Mouse (Mus musculus) forebrain, embryonic 10.5 days (tissue): ENCODE measurements at regions not wholly inside any gene's neighbourhood (a gene's known extent, or its start where the extent isn't known, plus 50 kb on each side); places are given as distances from the start of the nearest gene placed in this dataset.
"Not testable (repeated sequence)": the region's sequence is repeated elsewhere in the genome, so short reads cannot be mapped to it uniquely, and the experiment has no call there.

Experiments
- DNase-seq: peaks from one replicate; pipeline ENCODE4 v3.0.0-alpha.2; 2017; ENCODE audit warnings: low spot score; ENCODE audit errors: extremely low spot score
- H3K27ac ChIP-seq: fragments of 300-500 bp; sonication (generic); 2 replicates; pipeline ENCODE4 v1.5.1; 2016; ENCODE audit warnings: mild to moderate bottlenecking
- H3K27me3 ChIP-seq: fragments of 300-500 bp; sonication (generic); 2 replicates; pipeline ENCODE4 v1.6.1; 2016; ENCODE audit warnings: mild to moderate bottlenecking; ENCODE audit not compliant: poor library complexity, severe bottlenecking
- H3K36me3 ChIP-seq: fragments of 300-500 bp; sonication (generic); replicated peaks from 2 replicates; pipeline ENCODE4 v1.6.1; 2016; ENCODE audit warnings: mild to moderate bottlenecking, moderate library complexity
- H3K4me1 ChIP-seq: fragments of 300-500 bp; sonication (generic); 2 replicates; pipeline ENCODE4 v1.6.1; 2016
- H3K4me3 ChIP-seq: fragments of 300-500 bp; sonication (generic); 2 replicates; pipeline ENCODE4 v1.5.1; 2016; ENCODE audit warnings: mild to moderate bottlenecking, moderate library complexity
- H3K9me3 ChIP-seq: fragments of 300-500 bp; sonication (generic); 2 replicates; pipeline ENCODE4 v1.6.1; 2016; ENCODE audit warnings: mild to moderate bottlenecking, moderate library complexity
- WGBS: fragments of 180-500 bp; shearing (Covaris S2); methylation state at CpG from one replicate; pipeline ENCODE4 v1.1.7; 2016; 5-methylcytosine and 5-hydroxymethylcytosine counted together

DNA sequence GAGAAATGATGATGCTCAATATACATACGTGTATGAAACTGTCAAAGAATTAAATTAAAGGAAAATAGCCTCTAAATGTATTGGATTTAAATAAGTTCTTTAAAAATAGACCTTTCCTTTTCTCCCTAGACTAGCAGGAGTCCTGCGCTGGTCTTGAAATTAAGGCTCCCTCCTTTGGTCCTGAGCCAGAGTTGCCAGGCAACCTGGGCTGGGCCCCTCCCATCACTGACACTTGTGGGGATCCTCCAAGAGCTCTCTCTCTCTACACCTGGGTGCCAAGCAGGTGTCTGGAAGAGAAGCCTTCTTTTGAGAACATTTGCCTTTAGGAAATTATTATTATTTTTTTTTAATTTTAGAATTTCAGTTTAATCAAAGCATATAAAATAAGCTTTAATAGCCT is 521.9 kb upstream of the BB014433 start:
- H3K36me3 ChIP-seq: no peaks in the 10 kb centered on the region
- no peaks in the 10 kb centered on the region for H3K27me3 ChIP-seq
- no peaks in the 10 kb centered on the region for H3K9me3 ChIP-seq
- WGBS: 70% methylated on average over 2 of the region's 2 CpGs
- no peak for DNase-seq
- H3K27ac ChIP-seq: no peak overlapping the region
- H3K4me3 ChIP-seq: no peak overlapping the region
- H3K4me1 ChIP-seq: no peaks in the 10 kb centered on the region

DNA sequence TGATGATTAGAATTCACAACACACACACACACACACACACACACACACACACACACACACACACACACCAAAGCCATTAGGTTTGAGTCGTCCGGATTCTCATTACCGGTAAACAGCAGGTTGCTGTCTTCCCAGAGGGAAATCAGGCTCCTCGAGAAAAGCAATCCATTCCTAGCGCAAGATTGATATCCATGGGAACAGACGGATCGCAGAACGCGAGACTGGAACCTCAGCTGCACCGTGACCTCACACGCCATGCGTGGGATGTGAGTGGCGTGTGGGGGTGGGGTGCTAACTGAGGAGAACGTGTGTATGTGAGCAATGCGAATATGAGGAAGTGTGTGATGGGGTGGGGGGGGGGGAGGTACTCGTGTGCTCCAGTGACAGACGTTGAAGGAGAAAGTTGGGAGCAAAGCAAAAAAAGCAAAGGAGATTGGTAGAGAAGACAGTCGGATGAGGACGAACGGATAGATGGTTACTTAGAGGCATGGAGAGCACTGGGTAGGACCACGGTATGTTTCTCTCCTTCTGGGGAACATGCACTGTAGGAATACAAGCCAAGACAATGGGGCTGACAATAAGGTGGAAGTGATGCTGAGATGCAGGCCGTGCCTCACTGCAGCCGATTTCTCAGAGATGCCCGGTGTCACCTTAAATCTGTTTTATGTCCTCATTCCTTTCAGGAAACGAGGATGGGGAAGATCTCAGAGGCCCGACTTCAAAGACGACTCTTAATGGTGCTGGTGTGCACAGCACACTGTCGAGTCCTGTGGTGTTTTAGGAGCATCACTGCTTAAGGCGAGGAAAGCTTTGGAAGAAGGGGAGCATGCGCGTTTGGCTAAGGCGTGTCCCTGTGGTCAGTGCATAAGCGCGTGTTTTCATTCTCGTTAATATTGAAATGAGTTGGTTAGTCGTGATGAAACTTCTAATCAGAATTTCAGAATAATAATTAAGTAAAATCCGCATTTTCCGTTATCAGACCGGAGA is 516.7 kb upstream of the BB014433 start:
- Histone ChIP-seq H3K27me3 (no peaks in the 10 kb centered on the region), H3K36me3 (no peaks in the 10 kb centered on the region), H3K27ac (no peak overlapping the region), H3K4me1 (no peaks in the 10 kb centered on the region), H3K9me3 (no peaks in the 10 kb centered on the region), H3K4me3 (no peak overlapping the region)
- 93% methylated on average over 39 of the region's 39 CpGs for WGBS
- no peak for DNase-seq

DNA sequence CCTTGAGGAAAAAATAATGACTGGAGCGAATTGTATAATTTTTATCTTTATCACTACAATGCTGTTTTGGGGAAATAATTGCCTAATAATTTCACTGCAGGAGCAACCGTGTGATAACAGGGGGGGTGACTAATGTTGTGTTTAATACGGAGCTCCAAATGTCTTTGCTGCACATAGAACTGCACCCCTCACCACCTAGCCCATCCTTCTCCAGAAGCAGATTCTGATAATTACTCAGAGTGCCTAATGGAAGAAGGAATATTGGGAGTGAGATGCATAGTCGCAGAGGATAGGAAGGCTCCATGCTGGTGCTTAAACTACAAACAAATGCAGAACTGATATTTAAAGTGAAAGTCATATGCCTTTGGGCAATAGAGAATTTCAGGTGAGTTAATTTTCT is 486.1 kb upstream of the BB014433 start:
- no peak for DNase-seq
- WGBS: 94% methylated on average over 4 of the region's 4 CpGs
- Histone ChIP-seq H3K36me3 (no peaks in the 10 kb centered on the region), H3K4me1 (no peaks in the 10 kb centered on the region), H3K4me3 (no peak overlapping the region), H3K27ac (no peak overlapping the region), H3K27me3 (no peaks in the 10 kb centered on the region), H3K9me3 (no peaks in the 10 kb centered on the region)

DNA sequence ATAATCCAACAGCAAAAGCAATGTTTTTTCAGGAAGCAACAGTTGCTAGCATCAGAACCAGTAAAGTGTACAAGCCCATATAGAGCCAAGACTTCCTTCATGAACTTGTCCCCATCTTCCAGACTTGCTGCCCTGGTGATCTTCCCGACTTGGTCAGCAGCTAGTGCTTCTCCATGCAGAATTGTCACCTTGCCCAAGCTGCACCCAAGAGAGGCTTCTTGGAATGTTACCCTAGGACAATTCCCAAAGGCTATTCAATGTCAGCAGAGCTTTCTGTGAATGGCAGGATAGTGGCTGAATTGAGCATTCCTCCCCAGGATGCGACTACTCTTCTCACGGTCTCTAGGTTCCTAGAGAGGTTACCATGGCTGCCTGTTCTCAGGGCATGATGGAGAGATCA is 479.6 kb upstream of the BB014433 start:
- Histone ChIP-seq H3K27ac (no peak overlapping the region), H3K4me1 (no peaks in the 10 kb centered on the region), H3K9me3 (no peaks in the 10 kb centered on the region), H3K36me3 (no peaks in the 10 kb centered on the region), H3K4me3 (no peak overlapping the region), H3K27me3 (no peaks in the 10 kb centered on the region)
- no peak for DNase-seq
- 88% methylated on average over 3 of the region's 3 CpGs for WGBS

DNA sequence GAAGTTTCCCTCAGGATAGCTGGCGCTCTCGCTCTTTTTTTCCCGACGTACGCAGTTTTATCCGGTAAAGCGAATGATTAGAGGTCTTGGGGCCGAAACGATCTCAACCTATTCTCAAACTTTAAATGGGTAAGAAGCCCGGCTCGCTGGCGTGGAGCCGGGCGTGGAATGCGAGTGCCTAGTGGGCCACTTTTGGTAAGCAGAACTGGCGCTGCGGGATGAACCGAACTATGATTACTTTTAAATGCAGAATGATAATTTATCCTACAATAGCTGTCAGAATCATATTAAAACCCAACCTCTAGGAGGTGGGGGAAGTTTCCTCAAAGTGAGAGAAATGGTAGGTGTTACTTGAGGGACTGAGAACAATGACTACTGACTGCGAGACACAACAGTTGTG is 474.0 kb upstream of the BB014433 start:
- H3K4me3 ChIP-seq, H3K36me3 ChIP-seq, H3K9me3 ChIP-seq, H3K27me3 ChIP-seq, H3K27ac ChIP-seq, H3K4me1 ChIP-seq, DNase-seq: not testable (repeated sequence)
- 71% methylated on average over 19 of the region's 19 CpGs for WGBS

DNA sequence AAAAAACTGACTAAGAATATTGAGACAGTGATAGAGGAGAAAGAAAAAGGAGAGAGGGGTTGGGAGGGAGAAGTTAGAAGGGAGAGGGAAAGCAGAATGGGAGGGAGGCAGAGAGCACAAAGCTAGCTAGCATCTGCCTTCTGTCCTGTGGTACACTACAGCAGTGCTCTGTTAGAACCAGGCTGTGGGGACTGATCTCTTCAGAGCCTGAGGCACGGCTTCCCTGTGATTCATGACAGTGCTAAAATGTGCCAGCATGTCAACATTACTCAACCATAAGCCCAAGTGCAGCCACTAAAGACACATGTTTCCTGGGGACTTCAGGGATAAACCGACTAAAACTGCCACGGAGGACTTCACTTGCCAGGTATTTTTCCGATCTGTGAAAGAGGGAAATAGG is 455.1 kb upstream of the BB014433 start:
- no peaks in the 10 kb centered on the region for H3K27me3 ChIP-seq
- no peaks in the 10 kb centered on the region for H3K9me3 ChIP-seq
- H3K4me1 ChIP-seq: no peaks in the 10 kb centered on the region
- no peaks in the 10 kb centered on the region for H3K36me3 ChIP-seq
- 90% methylated on average over 4 of the region's 4 CpGs for WGBS
- no peak overlapping the region for H3K27ac ChIP-seq
- no peak for DNase-seq
- H3K4me3 ChIP-seq: no peak overlapping the region

DNA sequence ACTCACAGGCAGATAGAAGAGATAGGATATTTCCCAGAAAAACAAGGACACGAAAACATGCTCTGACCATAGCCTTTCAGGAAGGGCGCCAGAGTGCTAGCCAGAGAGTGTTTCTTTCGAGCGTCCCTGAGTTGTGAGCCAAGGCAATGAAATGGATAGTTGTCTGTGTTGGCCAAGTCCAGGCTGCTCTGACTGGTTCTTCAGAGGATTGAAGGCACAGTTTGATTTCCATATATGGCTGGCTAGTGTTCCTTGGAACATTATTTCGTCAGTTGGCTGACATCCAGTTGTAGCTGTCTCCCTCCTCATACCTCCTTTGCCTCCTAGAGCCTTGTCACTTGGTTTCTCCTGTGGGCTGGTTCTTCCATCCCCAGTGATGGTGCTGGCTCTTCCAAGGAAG is 451.7 kb upstream of the BB014433 start:
- Histone ChIP-seq H3K36me3 (no peaks in the 10 kb centered on the region), H3K4me1 (no peaks in the 10 kb centered on the region), H3K9me3 (no peaks in the 10 kb centered on the region), H3K27me3 (no peaks in the 10 kb centered on the region), H3K27ac (no peak overlapping the region), H3K4me3 (no peak overlapping the region)
- DNase-seq: no peak
- 91% methylated on average over 5 of the region's 5 CpGs for WGBS

DNA sequence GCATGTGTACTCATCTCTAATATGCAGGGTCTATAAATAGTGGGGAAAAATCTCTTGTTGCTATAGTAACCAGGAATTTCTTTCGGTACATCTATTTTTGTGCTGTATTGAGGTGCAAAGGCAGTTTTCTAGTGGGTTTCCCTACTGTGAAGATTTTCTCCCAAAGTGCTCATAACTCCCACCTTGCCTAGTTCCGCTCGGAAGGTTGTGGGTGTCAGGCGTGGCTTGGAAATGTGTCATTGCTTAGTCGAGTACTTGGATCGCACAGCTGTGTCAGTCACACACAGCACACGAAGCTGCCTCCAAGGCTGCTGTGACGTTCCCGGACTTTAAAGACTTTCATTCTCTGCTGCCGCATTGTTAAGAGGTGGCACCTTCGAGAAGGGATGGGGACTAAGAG is 450.4 kb upstream of the BB014433 start:
- Histone ChIP-seq H3K4me1 (no peaks in the 10 kb centered on the region), H3K4me3 (no peak overlapping the region), H3K9me3 (no peaks in the 10 kb centered on the region), H3K27me3 (no peaks in the 10 kb centered on the region), H3K36me3 (no peaks in the 10 kb centered on the region), H3K27ac (no peak overlapping the region)
- WGBS: 89% methylated on average over 11 of the region's 11 CpGs
- DNase-seq: no peak

DNA sequence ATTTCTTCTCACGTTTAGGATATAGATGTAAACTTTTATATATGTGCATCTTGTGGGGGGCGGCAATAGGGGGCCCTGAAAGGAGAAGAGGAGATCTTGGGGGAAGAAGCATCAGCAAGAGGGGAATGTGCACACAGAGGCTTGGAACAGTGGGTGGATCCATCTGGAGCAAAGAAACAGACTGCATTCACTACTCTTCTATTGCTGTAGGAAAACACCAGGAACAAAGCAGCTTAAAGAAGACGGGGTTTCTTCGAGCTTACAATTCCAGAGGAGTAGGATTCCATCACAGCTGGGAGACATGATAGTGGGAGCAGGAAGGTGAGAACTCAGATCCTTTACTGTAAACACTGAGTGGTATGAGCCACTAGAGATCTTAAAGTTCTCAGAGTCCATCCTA is 444.9 kb upstream of the BB014433 start:
- 86% methylated on average over 4 of the region's 4 CpGs for WGBS
- H3K9me3 ChIP-seq: no peaks in the 10 kb centered on the region
- H3K27ac ChIP-seq: no peak overlapping the region
- H3K36me3 ChIP-seq: no peaks in the 10 kb centered on the region
- no peaks in the 10 kb centered on the region for H3K4me1 ChIP-seq
- no peaks in the 10 kb centered on the region for H3K27me3 ChIP-seq
- no peak overlapping the region for H3K4me3 ChIP-seq
- no peak for DNase-seq

DNA sequence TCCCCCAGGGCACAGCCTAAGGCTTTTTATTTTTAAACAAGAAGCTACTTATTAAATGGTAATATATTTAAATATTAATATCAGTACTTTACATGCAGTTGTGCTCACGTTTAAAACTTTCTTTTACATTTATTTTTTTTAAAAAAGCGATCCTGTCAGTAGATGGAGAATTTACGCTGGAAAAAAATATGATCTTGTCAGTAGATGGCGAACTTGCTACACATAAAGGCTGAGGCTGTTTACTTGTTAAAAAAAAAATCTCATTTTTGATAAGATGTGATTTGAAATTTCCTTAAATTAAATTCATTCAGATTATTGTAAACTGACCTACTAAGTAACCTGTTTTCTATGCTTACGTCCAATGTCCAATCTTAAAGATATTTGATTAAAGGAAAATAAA is 441.7 kb upstream of the BB014433 start:
- 71% methylated on average over 5 of the region's 5 CpGs for WGBS
- no peaks in the 10 kb centered on the region for H3K27me3 ChIP-seq
- H3K4me1 ChIP-seq: no peaks in the 10 kb centered on the region
- H3K4me3 ChIP-seq: no peak overlapping the region
- no peak for DNase-seq
- H3K27ac ChIP-seq: no peak overlapping the region
- H3K36me3 ChIP-seq: no peaks in the 10 kb centered on the region
- H3K9me3 ChIP-seq: no peaks in the 10 kb centered on the region

DNA sequence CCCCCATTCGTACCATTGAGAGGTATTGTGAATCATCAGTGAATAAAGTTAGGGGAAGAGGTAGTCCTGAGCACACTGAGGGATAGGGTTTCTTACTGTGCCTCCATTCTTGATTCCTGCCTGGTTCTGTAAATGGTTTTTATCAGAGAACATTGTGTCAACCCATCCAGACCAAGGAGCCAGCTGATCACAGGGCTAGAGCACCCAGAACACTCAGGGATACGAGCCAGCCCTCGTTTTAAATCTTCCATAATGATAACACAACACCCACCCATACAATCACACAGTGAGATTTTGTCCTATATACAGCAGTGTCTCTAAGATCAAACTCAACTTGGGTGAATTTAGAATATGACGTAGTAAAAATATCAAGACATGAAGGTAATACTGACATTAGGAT is 424.7 kb upstream of the BB014433 start:
- no peak overlapping the region for H3K27ac ChIP-seq
- DNase-seq: no peak
- no peaks in the 10 kb centered on the region for H3K36me3 ChIP-seq
- H3K4me3 ChIP-seq: no peak overlapping the region
- no peaks in the 10 kb centered on the region for H3K4me1 ChIP-seq
- WGBS: 86% methylated on average over 4 of the region's 4 CpGs
- H3K9me3 ChIP-seq: no peaks in the 10 kb centered on the region
- H3K27me3 ChIP-seq: no peaks in the 10 kb centered on the region

DNA sequence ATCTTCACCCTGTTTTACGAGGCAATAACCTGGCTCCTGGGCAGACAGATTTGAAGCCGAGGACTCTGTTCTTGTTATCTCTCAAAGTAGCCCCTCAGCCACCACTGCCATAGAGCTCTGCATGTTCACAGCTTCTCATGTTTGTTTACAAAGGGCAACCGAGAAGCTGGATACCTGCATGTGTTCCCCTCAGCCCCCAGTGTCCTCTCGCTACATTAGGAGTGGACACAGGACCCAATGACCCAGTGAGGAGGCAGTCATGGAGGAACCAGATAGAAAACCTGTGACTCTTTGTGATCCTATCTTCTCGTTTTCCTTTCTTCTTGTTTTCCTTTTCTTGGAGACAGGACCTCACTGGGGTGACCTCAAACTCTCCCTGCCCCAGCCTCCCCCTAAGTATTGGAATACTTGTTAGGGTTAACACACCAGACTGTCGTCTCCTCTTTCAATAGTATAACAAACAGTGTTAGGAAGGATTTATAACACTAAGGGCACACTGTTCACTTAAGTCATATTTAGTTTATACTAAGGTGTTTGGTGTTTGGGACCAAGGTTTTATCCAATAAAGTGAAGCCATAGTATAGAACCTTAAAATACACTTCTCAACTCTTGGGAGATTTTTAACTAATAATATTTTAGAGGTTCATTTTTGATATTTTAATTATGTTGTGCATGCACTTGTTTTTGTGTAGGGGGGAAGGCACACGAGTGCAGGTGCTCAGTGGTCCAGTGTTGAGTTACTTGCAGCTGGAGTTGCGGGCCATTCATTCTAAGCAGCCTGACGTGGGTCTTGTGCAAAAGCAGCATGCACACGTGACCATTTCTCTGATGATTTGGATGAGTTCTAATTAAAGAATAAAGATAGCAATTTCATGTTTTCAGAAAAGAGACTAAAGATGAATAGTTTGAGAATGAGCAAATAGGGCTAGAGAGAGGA is 422.9 kb upstream of the BB014433 start:
- H3K4me3 ChIP-seq: no peak overlapping the region
- WGBS: 86% methylated on average over 10 of the region's 10 CpGs
- no peak overlapping the region for H3K27ac ChIP-seq
- DNase-seq: no peak
- no peaks in the 10 kb centered on the region for H3K27me3 ChIP-seq
- H3K9me3 ChIP-seq: no peaks in the 10 kb centered on the region
- H3K36me3 ChIP-seq: no peaks in the 10 kb centered on the region
- no peaks in the 10 kb centered on the region for H3K4me1 ChIP-seq

DNA sequence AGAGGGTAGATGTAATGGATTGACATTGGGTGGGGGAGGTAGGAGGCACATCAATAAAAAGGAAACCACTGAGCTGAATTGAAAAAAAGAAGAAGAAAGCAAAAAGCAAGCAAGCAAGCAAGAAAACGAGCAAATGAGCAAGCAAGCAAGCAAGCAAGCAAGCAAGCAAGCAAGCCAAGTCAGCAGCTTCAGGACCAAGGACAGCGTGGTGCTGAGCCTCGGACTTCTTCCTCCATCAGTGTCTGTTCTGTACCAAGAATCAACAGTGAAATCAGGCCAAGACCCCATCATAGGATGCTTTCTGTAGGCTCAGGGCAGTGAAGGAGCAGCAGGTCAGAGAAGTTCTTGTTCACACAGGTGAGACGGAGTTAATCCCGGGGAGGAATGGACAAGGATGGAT is 392.7 kb upstream of the BB014433 start:
- no peaks in the 10 kb centered on the region for H3K27me3 ChIP-seq
- H3K4me3 ChIP-seq: no peak overlapping the region
- H3K9me3 ChIP-seq: no peaks in the 10 kb centered on the region
- no peak overlapping the region for H3K27ac ChIP-seq
- H3K36me3 ChIP-seq: no peaks in the 10 kb centered on the region
- peak; percentile 44 for DNase-seq
- H3K4me1 ChIP-seq: no peaks in the 10 kb centered on the region
- 48% methylated on average over 5 of the region's 5 CpGs for WGBS
